Mouse (Mus musculus) cerebellum, adult 9-11 months (tissue): ENCODE results near the gene Pga5.

Experiments used
- DNase-seq: peaks from one replicate; pipeline ENCODE4 v3.0.0; 2022

Gene Pga5

GRCm38 (mm10) chr19:10677915-10678771 lies at the start of gene Pga5:
Gene Pga5 (minus strand): TSS chr19:10678071.
- DNase-seq, result peak; percentile 88

GRCm38 (mm10) chr19:10724629-10725363 lies 46.9 kb upstream of the Pga5 start:
- DNase-seq, result peak; percentile 76

DNA sequence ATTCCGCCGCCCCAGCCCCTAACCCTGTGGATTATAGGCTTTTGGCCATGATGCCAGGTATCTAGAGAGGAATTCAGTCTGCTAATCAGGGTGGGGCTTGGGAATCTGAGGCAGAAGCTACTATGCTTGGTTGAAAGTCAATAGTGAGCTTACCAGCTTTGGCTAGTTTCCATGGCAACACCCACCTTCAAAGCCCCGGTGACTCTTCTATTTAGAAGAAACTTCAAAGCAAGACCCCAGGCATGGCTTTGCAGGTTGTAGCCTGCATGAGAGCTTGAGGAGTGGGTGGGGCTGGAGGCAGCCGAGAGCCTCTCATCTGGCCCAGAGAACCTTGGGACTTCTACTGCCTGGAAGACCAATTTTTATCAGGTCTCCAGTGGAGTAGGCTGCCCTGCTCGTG lies 45.8 kb upstream of the Pga5 start:
- no peak for DNase-seq

DNA sequence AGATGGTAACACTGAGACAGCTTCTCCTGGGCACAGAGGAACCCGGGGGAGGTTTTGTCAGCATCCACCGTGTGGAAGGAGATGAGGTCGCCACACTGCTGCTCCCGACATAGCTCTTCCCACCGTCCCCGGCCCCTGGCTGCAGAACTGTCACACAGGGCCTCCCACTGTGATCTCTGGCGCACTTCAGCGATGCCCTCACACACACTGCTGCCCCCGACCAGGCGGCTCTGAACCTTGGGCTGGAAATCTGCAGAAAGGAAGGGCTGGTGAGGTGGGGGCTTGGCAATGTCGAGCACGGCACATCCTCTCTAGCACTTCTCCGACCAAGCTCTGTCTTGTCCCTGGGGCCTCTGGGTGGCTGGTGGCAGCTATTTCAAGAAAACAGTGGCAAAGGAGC lies 45.2 kb upstream of the Pga5 start:
- peak; percentile 59 for DNase-seq

DNA sequence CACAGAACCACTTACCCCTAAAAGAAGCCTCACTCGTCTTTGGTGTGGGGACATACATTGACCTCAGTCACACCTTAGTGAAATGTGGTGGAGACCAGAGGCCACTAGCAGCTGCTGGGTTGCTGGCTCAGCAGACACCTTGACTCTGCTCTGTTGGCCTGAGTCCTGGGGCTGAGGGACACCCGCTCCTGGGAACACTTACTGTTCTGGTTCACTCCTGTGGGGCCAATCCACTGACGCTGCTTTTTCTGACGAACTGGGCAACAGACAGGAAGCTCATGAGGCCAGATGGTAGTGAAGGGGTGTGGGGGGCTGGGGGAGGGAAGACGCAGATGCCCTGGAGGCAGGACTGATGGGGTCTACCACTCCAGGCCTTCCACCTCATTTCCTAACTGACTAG lies 43.2 kb upstream of the Pga5 start:
- peak; percentile 60 for DNase-seq

DNA sequence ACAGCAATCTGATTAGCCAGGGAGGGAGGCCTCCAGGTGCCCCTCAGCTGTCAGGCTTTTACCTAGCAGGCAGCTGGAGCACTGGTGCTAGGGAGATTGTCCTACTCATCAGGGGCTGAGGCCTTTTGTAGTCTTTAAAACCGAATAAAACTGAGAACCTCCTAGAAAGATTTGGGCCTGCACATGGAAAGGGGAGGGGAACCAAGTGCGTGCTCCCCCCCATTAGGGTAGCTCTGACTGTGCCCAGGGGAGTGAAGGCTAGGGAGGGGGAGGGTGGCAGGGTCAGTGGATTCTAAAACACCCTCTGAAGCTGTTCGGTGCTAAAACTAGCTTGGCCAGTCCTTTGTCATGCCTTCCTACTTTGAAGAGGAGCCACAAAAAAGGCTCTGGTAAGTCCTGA lies 42.7 kb upstream of the Pga5 start:
- peak; percentile 52 for DNase-seq

- DNase-seq, result peak; percentile 91
These were observed 41.9 kb upstream of the Pga5 start for GRCm38 (mm10) chr19:10719751-10720150.

- peak; percentile 67 for DNase-seq
These were observed 40.4 kb upstream of the Pga5 start for GRCm38 (mm10) chr19:10718251-10718775.

- DNase-seq, result peak; percentile 67
These were observed 37.6 kb upstream of the Pga5 start for GRCm38 (mm10) chr19:10715476-10715875.

DNA sequence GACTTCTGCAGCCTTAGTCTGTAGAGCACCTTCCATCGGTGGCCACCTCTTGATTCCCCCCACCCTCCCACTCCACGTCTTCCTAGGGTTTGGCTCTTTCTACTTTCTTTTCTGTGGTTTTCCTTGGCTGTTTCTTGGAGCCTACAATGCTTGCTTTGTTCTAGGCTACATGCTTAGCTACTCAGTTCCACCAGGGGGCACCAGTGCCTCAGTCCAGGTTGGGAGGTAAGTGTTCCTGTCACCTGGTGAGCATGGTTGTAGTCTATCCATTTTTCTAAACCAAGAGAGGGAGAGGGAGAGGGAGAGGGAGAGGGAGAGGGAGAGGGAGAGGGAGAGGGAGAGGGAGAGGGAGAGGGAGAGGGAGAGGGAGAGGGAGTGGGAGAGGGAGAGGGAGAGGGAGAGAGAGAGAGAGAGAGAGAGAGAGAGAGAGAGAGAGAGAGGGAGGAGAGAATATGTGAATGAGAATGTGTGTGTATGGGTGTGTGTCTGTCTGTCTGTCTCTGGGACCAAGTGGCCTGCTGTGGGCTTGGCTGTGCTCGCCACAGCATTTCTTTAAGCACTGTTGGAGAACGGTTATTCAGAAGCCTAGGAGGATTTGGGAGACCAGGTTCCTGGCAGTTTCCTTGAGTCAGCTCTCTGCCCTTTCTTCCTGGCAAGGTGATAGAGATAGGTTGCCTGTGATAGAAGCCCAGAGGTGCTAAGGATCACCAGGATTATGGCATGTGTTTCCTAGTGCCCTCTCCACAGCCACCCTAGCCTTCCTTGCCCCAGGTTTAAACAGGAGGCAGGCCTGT lies 37.0 kb upstream of the Pga5 start:
- DNase-seq, result peak; percentile 90

DNA sequence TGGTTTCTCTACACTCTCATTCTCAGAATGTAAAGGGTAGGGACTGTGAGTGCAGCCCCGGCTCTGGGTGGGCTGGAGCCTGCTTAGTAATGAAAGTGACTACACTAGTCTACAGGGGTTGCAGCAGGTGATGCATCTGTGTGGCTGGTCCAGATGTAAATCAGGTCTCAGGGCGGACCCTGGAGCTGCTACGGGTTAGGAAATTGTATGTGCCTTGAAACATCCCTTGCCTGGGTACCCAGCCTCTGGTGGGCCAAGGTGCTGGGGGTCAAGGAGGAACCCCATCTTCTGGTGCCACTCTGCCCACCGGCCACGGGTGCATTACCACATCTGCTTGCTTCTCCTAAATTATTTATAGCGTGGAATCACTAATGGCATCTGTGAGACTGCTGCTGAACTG lies 36.3 kb upstream of the Pga5 start:
- peak; percentile 63 for DNase-seq

- DNase-seq, result peak; percentile 52
These were observed 35.7 kb upstream of the Pga5 start for GRCm38 (mm10) chr19:10713551-10713950.

DNA sequence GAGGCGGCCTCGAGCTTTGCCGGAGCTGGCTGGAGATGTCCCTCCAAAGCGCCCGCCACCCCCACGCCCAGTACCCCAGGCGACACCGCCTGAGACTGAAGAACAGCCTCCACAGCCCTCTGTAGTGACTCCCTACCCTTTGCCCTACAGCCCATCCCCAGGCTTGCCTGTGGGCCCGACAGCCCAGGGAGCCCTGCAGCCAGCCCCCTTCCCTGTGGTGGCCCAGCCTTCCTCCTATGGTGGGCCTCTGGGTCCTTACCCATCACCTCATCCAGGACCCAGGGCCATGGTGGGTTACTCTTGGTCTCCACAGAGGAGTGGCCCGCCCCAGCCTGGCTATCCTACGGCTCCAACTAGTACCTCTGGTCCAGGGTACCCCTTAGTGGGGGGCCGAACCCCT lies 34.8 kb upstream of the Pga5 start:
- DNase-seq, result peak; percentile 56

DNA sequence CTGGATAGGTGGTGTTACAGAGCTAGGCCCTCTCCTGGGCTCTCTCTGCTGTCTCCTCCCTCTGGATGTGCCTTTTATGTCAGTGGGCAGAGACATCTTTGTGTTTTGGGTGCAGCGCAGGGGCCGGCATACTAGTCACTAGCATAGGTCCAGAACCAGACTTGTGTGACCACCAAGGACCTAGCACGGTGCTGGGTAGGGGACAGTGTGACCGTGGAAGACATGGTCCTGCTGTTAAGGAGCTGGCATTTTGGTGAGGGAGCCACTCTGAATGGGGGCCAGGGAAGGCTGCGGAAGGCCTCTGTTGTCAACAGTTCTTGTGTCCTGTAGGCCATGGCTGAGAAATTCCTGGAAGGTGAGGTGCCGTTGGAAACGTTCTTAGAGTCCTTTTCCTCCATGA lies 34.3 kb upstream of the Pga5 start:
- peak; percentile 59 for DNase-seq

- DNase-seq, result peak; percentile 60
These were observed 32.9 kb upstream of the Pga5 start for GRCm38 (mm10) chr19:10710751-10711150.

GRCm38 (mm10) chr19:10710088-10710511 lies 32.2 kb upstream of the Pga5 start:
- DNase-seq, result peak; percentile 93

GRCm38 (mm10) chr19:10709360-10710087 lies 31.7 kb upstream of the Pga5 start:
- peak; percentile 100 for DNase-seq

- no peak for DNase-seq
These were observed 31.0 kb upstream of the Pga5 start for GRCm38 (mm10) chr19:10708900-10709299.

DNA sequence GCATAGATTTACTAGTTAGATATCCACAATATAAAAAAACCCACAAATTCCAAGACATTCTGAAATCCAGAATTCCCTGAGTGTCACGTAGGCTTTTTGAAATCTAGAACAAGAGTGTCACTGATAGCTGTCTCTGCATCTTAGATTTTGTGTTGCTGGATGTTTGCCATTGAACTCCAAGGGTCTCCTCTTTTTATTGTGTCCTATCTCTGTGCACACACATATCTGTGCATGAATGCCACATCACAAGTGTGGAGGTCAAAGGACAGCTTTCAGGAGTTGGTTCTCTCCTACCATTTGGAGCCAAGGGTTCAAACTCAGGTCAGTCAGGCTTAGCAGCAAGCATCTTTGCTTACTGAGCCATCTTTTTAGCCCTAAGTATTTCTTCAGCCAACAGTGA lies 30.0 kb upstream of the Pga5 start:
- DNase-seq, result no peak

GRCm38 (mm10) chr19:10707087-10707875 lies 29.4 kb upstream of the Pga5 start:
- peak; percentile 75 for DNase-seq

DNA sequence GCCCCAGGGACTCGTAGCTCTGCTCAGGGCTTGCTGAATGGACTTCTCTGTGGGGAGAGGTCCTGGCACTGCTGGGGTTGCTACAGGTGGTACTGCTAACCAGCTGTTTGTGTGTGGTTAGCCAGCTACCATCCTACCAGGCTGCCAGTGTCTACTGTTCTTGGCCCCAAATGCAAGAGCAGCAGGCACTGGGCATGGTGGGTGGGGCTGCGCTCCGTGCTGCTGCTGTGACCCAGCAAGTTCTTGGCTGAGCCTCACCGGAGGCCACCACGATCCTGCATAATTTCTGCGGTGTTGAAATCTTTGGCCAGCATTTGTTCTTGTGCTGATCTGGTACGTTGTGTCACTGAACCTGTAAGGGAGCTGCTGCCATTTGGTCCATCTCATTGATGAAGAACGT lies 25.6 kb upstream of the Pga5 start:
- DNase-seq, result peak; percentile 76
